Mouse (Mus musculus): ENCODE measurements around the gene Gk2. TPM values are rescaled to one million over a fixed set of nuclear protein-coding genes. Genes with fewer than 3 reads are reported as not detected.

Gene Gk2
- polyA plus RNA-seq, 1 experiment, result not detected

DNA sequence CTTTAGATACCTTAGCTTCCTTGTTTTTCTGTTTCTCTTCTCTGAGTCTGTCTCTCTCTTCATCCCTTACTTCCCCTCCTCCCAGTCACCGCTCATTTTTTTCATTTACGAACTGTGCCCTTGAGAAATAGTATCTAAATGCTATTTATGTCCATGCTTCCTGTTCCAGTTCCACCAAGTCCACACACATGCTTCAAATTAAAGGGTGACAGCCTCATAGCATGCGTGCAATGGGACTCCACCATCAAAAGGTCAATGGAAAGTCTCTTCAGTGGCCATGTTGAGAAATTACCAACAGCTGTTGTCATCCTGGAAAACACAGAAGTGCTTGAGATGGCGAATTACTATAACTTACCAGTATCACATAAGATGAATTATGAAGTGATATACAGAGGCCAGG lies 5.4 kb downstream of the Gk2 start:
- DNase-seq, result no peak
- Histone ChIP-seq H3K4me1 (ENCODE audit: control insufficient read depth, insufficient read depth, low read length) (no peaks in the 10 kb centered on the region), H3K4me3 (replicated peaks; ENCODE audit: extremely low read depth, low read depth, low read length) (no peak overlapping the region)
- TF ChIP-seq CTCF (IDR thresholded peaks at IDR 0.05; ENCODE audit: insufficient read depth, low read length) (no peak), POLR2A (IDR thresholded peaks at IDR 0.05; ENCODE audit: borderline replicate concordance, extremely low read depth, low read depth, low read length) (no peak)
- WGBS, result 79% methylated on average over 4 of the region's 4 CpGs

GRCm38 (mm10) chr5:97444191-97444590 lies 12.6 kb downstream of the Gk2 start:
- no peaks in the 10 kb centered on the region for H3K4me1 ChIP-seq (ENCODE audit: control insufficient read depth, insufficient read depth, low read length)
- WGBS, result 42% methylated on average over 1 of the region's 1 CpGs
- DNase-seq, result no peak
- H3K4me3 ChIP-seq (replicated peaks; ENCODE audit: extremely low read depth, low read depth, low read length), result no peak overlapping the region
- TF ChIP-seq CTCF (IDR thresholded peaks at IDR 0.05; ENCODE audit: insufficient read depth, low read length) (no peak), POLR2A (IDR thresholded peaks at IDR 0.05; ENCODE audit: borderline replicate concordance, extremely low read depth, low read depth, low read length) (no peak)

DNA sequence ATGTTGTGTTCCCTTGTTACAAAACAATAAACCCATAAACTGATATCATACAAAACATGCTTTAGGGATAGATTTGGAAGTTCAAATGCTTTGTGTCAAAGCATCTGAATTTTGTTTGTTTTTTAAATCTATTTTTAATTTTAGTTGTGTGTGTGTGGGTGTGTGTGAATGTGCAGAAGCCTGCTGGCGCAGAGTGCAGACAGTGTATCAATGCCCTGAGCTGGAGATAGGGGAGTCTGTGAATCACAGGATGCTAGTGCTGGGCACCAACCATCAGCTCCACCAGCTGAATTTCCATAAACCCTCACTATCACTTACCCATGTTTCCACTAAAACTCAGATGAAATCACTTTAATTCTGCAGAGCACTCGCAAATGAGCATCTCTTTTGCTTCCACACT lies 24.3 kb downstream of the Gk2 start:
- 95% methylated on average over 2 of the region's 2 CpGs for WGBS
- Histone ChIP-seq H3K4me3 (replicated peaks; ENCODE audit: extremely low read depth, low read depth, low read length) (no peak overlapping the region), H3K4me1 (ENCODE audit: control insufficient read depth, insufficient read depth, low read length) (no peaks in the 10 kb centered on the region)
- no peak for DNase-seq
- TF ChIP-seq CTCF (IDR thresholded peaks at IDR 0.05; ENCODE audit: insufficient read depth, low read length), result no peak
- TF ChIP-seq POLR2A (IDR thresholded peaks at IDR 0.05; ENCODE audit: borderline replicate concordance, extremely low read depth, low read depth, low read length), result no peak

GRCm38 (mm10) chr5:97429976-97430375 lies 26.8 kb downstream of the Gk2 start:
- no peak for TF ChIP-seq CTCF (IDR thresholded peaks at IDR 0.05; ENCODE audit: insufficient read depth, low read length)
- no peak for TF ChIP-seq POLR2A (IDR thresholded peaks at IDR 0.05; ENCODE audit: borderline replicate concordance, extremely low read depth, low read depth, low read length)
- Histone ChIP-seq H3K4me1 (ENCODE audit: control insufficient read depth, insufficient read depth, low read length) (no peaks in the 10 kb centered on the region), H3K4me3 (replicated peaks; ENCODE audit: extremely low read depth, low read depth, low read length) (no peak overlapping the region)
- DNase-seq, result no peak
- WGBS, result 77% methylated on average over 9 of the region's 9 CpGs

DNA sequence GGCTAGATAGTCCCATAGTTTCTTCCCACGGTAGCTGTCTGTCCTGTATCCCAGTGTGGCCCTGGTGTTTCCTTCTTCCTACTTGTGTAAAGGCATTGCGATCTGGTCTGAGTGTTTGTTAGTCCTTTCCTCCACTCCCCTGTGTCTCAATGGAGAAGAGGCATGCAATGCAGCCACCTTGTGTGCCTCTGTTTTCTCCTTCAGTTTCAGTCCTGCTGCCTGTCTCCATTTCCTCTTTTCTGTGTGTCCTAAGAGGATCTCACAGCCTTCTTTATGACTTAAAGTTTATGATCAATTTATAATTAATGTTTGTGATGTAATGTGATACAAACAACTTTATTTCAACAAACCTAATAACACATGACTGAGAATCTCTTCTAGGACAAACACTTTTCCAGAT lies 35.2 kb downstream of the Gk2 start:
- no peak for DNase-seq
- no peaks in the 10 kb centered on the region for H3K4me1 ChIP-seq (ENCODE audit: control insufficient read depth, insufficient read depth, low read length)
- H3K4me3 ChIP-seq (replicated peaks; ENCODE audit: extremely low read depth, low read depth, low read length), result no peak overlapping the region
- TF ChIP-seq POLR2A (IDR thresholded peaks at IDR 0.05; ENCODE audit: borderline replicate concordance, extremely low read depth, low read depth, low read length), result no peak
- no peak for TF ChIP-seq CTCF (IDR thresholded peaks at IDR 0.05; ENCODE audit: insufficient read depth, low read length)
- WGBS, result 88% methylated on average over 2 of the region's 2 CpGs

- TF ChIP-seq CTCF (IDR thresholded peaks at IDR 0.05; ENCODE audit: insufficient read depth, low read length) (no peak), POLR2A (IDR thresholded peaks at IDR 0.05; ENCODE audit: borderline replicate concordance, extremely low read depth, low read depth, low read length) (no peak)
- 76% methylated on average over 2 of the region's 2 CpGs for WGBS
- Histone ChIP-seq H3K4me3 (replicated peaks; ENCODE audit: extremely low read depth, low read depth, low read length) (no peak overlapping the region), H3K4me1 (ENCODE audit: control insufficient read depth, insufficient read depth, low read length) (no peaks in the 10 kb centered on the region)
- DNase-seq, result no peak
Measured at GRCm38 (mm10) chr5:97417185-97417584, 39.6 kb downstream of the Gk2 start.

DNA sequence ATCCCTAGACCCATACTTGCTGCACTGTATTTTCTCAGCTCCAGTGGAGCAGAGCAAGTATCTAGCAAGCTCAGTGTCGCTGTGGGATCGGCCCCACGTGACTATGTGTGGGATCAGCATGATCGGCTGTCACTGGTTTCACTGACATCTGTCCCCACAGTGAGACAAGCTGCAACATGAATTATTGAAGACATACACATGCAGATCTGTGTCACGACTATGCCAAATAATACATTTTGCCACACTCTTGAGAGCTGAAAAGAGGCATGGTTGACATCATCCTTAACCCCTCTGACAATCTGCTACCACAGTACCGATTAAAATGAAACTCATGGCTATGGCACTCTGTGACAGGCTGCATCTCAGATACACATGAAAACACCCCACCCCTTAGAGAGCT lies 41.0 kb downstream of the Gk2 start:
- Histone ChIP-seq H3K4me3 (replicated peaks; ENCODE audit: extremely low read depth, low read depth, low read length) (no peak overlapping the region), H3K4me1 (ENCODE audit: control insufficient read depth, insufficient read depth, low read length) (no peaks in the 10 kb centered on the region)
- TF ChIP-seq POLR2A (IDR thresholded peaks at IDR 0.05; ENCODE audit: borderline replicate concordance, extremely low read depth, low read depth, low read length), result no peak
- no peak for TF ChIP-seq CTCF (IDR thresholded peaks at IDR 0.05; ENCODE audit: insufficient read depth, low read length)
- no peak for DNase-seq
- 73% methylated on average over 6 of the region's 6 CpGs for WGBS

DNA sequence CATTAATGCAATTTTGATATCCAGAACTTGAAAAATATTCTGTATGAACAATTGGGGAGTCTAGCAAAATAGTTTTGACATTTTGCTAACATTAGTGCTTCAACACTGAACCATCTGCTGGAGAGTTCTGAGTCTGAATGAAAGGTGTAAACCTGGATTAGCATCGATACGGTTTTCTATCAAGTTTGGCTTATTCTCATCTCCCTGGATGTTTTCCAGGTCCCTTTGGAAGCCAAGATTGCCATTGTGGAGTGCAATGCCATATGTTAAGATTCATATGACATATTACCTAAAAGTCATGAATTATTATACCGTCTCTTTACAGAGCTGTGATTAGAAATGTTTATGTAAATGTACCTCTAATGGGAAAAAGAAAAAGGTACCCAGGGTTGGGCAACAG lies 43.1 kb downstream of the Gk2 start:
- DNase-seq, result no peak
- no peak overlapping the region for H3K4me3 ChIP-seq (replicated peaks; ENCODE audit: extremely low read depth, low read depth, low read length)
- WGBS, result 84% methylated on average over 3 of the region's 3 CpGs
- no peaks in the 10 kb centered on the region for H3K4me1 ChIP-seq (ENCODE audit: control insufficient read depth, insufficient read depth, low read length)
- no peak for TF ChIP-seq CTCF (IDR thresholded peaks at IDR 0.05; ENCODE audit: insufficient read depth, low read length)
- no peak for TF ChIP-seq POLR2A (IDR thresholded peaks at IDR 0.05; ENCODE audit: borderline replicate concordance, extremely low read depth, low read depth, low read length)

DNA sequence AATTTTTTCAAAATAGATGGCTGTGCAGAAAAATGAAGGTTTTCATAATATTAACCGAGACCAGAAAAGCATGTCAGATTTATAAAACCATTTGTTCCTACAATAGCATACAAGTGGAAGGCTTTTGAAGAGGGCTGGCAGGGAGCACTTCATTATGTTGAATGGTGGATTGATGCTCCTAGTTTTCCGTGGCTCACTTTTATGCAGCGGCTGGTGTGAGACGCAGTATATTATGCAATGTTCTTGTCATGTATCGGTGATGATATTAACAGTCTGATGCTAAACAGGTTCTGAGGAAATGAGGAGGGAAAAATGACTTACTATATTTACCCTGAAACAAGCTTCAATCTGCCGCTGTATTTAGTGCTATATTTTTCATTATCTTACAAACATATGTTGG lies 46.6 kb downstream of the Gk2 start:
- H3K4me1 ChIP-seq (ENCODE audit: control insufficient read depth, insufficient read depth, low read length), result no peaks in the 10 kb centered on the region
- 84% methylated on average over 6 of the region's 6 CpGs for WGBS
- TF ChIP-seq POLR2A (IDR thresholded peaks at IDR 0.05; ENCODE audit: borderline replicate concordance, extremely low read depth, low read depth, low read length) (no peak), CTCF (IDR thresholded peaks at IDR 0.05; ENCODE audit: insufficient read depth, low read length) (no peak)
- no peak for DNase-seq
- no peak overlapping the region for H3K4me3 ChIP-seq (replicated peaks; ENCODE audit: extremely low read depth, low read depth, low read length)

DNA sequence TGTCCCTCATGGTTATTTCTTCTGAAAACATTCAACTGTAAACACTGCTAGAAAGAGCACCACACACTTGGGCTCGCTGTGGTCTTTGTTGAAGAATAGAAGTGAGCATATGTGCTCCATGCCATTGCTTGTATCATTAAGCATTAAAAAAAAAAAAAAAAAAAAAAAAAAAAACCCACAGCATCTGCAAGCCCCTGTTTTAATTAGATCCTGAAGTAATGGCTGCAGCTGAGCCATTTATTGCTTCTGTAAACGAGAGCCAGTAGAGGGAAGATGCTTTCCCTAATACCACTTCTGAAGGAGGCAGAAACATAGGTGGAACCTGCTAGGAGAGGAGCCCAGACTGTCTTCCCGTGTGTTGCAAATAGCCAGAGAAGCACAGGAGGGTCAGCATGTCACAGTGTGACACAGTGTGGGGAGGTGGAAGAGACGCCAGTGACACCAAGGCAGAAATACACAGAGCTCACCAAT lies 47.6 kb downstream of the Gk2 start:
- DNase-seq, result no peak
- no peak overlapping the region for H3K4me3 ChIP-seq (replicated peaks; ENCODE audit: extremely low read depth, low read depth, low read length)
- TF ChIP-seq CTCF (IDR thresholded peaks at IDR 0.05; ENCODE audit: insufficient read depth, low read length) (no peak), POLR2A (IDR thresholded peaks at IDR 0.05; ENCODE audit: borderline replicate concordance, extremely low read depth, low read depth, low read length) (no peak)
- 73% methylated on average over 4 of the region's 4 CpGs for WGBS
- no peaks in the 10 kb centered on the region for H3K4me1 ChIP-seq (ENCODE audit: control insufficient read depth, insufficient read depth, low read length)

Other genes starting within 250 kb of the Gk2 start
- not detected in 2 replicates for gene Naa11, start 64.6 kb downstream of the Gk2 start, polyA plus RNA-seq (2012; rRNA removed)

All from lung, adult 2 months (tissue).